Mouse (Mus musculus): ENCODE measurements around the gene Sertad4. TPM values are rescaled to one million over a fixed set of nuclear protein-coding genes. Genes with fewer than 3 reads are reported as not detected.

Gene Sertad4
- polyA plus RNA-seq, 1 experiment from 2014 or later = 18.1 TPM

Other genes with a start within 250 kb of the Sertad4 start
- gene Hhat, start 84.5 kb downstream of the Sertad4 start, polyA plus RNA-seq (2016; fragmentation: Nextera tagmentation; extraction: Ambion mirVana) = 6.7 and 10.2 TPM in 2 replicates
- 1.4 and 1.6 TPM in 2 replicates for gene Syt14, start 180.0 kb upstream of the Sertad4 start, polyA plus RNA-seq (2016; fragmentation: Nextera tagmentation; extraction: Ambion mirVana)

Measured in heart, embryonic 12.5 days (tissue).